8 mouse cellular contexts compared by ENCODE assay signal in genomic region chrX:17571621-17572459, GRCm38 (mm10). TPM values are rescaled to one million over a fixed set of nuclear protein-coding genes. Genes with fewer than 3 reads are reported as not detected.
DNase-seq lines count a peak whose midpoint lies in the region; ATAC-seq and TF ChIP-seq lines count a peak whose summit lies in the region.

TSS of gene Fundc1 (minus strand) at chrX:17572325.

- peak within 1 kb of the TSS; percentile 80 to 90 for H3K4me3 ChIP-seq in MEL (ENCODE audit: control insufficient read depth in 1 of 2, insufficient read depth in 1 of 2, low read depth in 2 of 2, low read length in 2 of 2)
- peak within 1 kb of the TSS; percentile 67 for H3K4me3 ChIP-seq in cerebellum, adult 2 months (replicated peaks; ENCODE audit: insufficient read depth, low read depth, low read length)
- H3K4me3 ChIP-seq in forebrain, postnatal 0 days (ENCODE audit: low read depth, low read length): peak within 1 kb of the TSS; percentile 46
- peak within 1 kb of the TSS; percentile 61 for H3K4me3 ChIP-seq in lung, embryonic 16.5 days (ENCODE audit: low read length)

- no peak for TF ChIP-seq EP300 in MEL (IDR thresholded peaks at IDR 0.05; ENCODE audit: low read depth in 1 of 2, low read length in 2 of 2)

- H3K27ac ChIP-seq in MEL (ENCODE audit: control insufficient read depth, low read depth, low read length): peak within 1 kb of the TSS; percentile 51
- peak within 1 kb of the TSS; percentile 97 for H3K27ac ChIP-seq in cerebellum, adult 2 months (ENCODE audit: insufficient read depth, low read length)
- peak within 1 kb of the TSS; percentile 92 for H3K27ac ChIP-seq in forebrain, postnatal 0 days (ENCODE audit: low read depth, low read length)
- peak within 1 kb of the TSS; percentile 88 for H3K27ac ChIP-seq in lung, embryonic 16.5 days (ENCODE audit: low read length)

- peaks cover 11% of the 10 kb centered on the region for H3K79me2 ChIP-seq in MEL (ENCODE audit: control insufficient read depth, insufficient read depth, low read length, poor library complexity)

- peak within 1 kb of the TSS; percentile 50 for H3K4me2 ChIP-seq in forebrain, postnatal 0 days (ENCODE audit: low read depth)
- H3K4me2 ChIP-seq in lung, embryonic 16.5 days (ENCODE audit: low read depth, low read length): peak within 1 kb of the TSS; percentile 44

- TF ChIP-seq POLR2A in MEL (IDR thresholded peaks at IDR 0.05; ENCODE audit: control insufficient read depth in 1 of 2, insufficient read depth in 1 of 2, low read depth in 1 of 2, low read length in 2 of 2, poor library complexity in 1 of 2): peak; percentile 35 to 59; a peak in 2 of 4 replicates
- peak; percentile 36; the same call in 1 of the 2 replicates for TF ChIP-seq POLR2A in cerebellum, adult 2 months (IDR thresholded peaks at IDR 0.05; ENCODE audit: borderline replicate concordance, insufficient read depth, low read length)

- TF ChIP-seq CTCF in MEL (IDR thresholded peaks at IDR 0.05 in 2 of 3, conservative IDR thresholded peaks at IDR 0.05 in 1 of 3; ENCODE audit: control insufficient read depth in 1 of 3, insufficient read depth in 1 of 3, low read depth in 2 of 3, low read length in 3 of 3, poor library complexity in 1 of 3, severe bottlenecking in 1 of 3): no peak
- no peak for TF ChIP-seq CTCF in cerebellum, adult 2 months (IDR thresholded peaks at IDR 0.05; ENCODE audit: borderline replicate concordance, insufficient read depth, low read depth, low read length)
- peak; percentile 40 for TF ChIP-seq CTCF in forebrain, postnatal 0 days (IDR thresholded peaks at IDR 0.05; ENCODE audit: low read depth)

- TF ChIP-seq RAD21 in MEL (IDR thresholded peaks at IDR 0.05; ENCODE audit: low read depth, low read length): no peak

- H3K36me3 ChIP-seq in MEL (ENCODE audit: control insufficient read depth in 1 of 2, insufficient read depth in 2 of 2, low read length in 2 of 2): peaks cover 0 to 13% of the 10 kb centered on the region in 2 experiments; a peak in 2 of 4 replicates
- no peaks in the 10 kb centered on the region for H3K36me3 ChIP-seq in forebrain, postnatal 0 days (ENCODE audit: insufficient read depth)
- H3K36me3 ChIP-seq in lung, embryonic 16.5 days (ENCODE audit: control insufficient read depth, insufficient read depth, low read length): no peaks in the 10 kb centered on the region

- H3K9me3 ChIP-seq in MEL (replicated peaks; ENCODE audit: insufficient read depth, low read length): no peaks in the 10 kb centered on the region
- no peaks in the 10 kb centered on the region for H3K9me3 ChIP-seq in forebrain, postnatal 0 days (ENCODE audit: low read length)
- no peaks in the 10 kb centered on the region for H3K9me3 ChIP-seq in lung, embryonic 16.5 days (ENCODE audit: control insufficient read depth, low read length)

- peak within 1 kb of the TSS; percentile 71 for H3K9ac ChIP-seq in MEL (ENCODE audit: control insufficient read depth, low read depth, low read length, poor library complexity, severe bottlenecking)
- peak within 1 kb of the TSS; percentile 65 for H3K9ac ChIP-seq in forebrain, postnatal 0 days
- peak within 1 kb of the TSS; percentile 79 for H3K9ac ChIP-seq in lung, embryonic 16.5 days (ENCODE audit: low read length)

- H3K27me3 ChIP-seq in MEL (ENCODE audit: control insufficient read depth in 1 of 2, insufficient read depth in 2 of 2, low read length in 2 of 2): no peaks in the 10 kb centered on the region
- no peaks in the 10 kb centered on the region for H3K27me3 ChIP-seq in cerebellum, adult 2 months (ENCODE audit: control insufficient read depth, insufficient read depth, low read length)
- no peaks in the 10 kb centered on the region for H3K27me3 ChIP-seq in forebrain, postnatal 0 days (ENCODE audit: insufficient read depth, low read length)
- H3K27me3 ChIP-seq in lung, embryonic 16.5 days (ENCODE audit: control insufficient read depth, insufficient read depth, low read depth, low read length): no peaks in the 10 kb centered on the region

- peak; percentile 98 for DNase-seq in MEL (ENCODE audit: low read depth, low spot score)
- peak; percentile 93 to 96 for DNase-seq in cerebellum, adult 2 months
- peak; percentile 96 for DNase-seq in forebrain, postnatal 0 days
- peak; percentile 95 for DNase-seq in heart, postnatal 4 days
- DNase-seq in layer of hippocampus, adult 9-10 months (ENCODE audit: low spot score): peak; percentile 89
- DNase-seq in ovary, postnatal 10 days (ENCODE audit: low spot score): peak; percentile 58
- peak; percentile 87 to 90 for DNase-seq in thymus, postnatal 10 days (ENCODE audit: low spot score in 2 of 2)

- 7% methylated on average over 22 of the region's 30 CpGs for WGBS in cerebellum, adult 2 months
- 14% methylated on average over 30 of the region's 30 CpGs for WGBS in forebrain, postnatal 0 days
- WGBS in lung, embryonic 16.5 days: 10% methylated on average over 30 of the region's 30 CpGs

- peak; percentile 99 for ATAC-seq in forebrain, postnatal 0 days
- peak; percentile 99 for ATAC-seq in lung, embryonic 16.5 days (ENCODE audit: low read depth)

- peaks cover 0 to 2% of the 10 kb centered on the region in 2 experiments; a peak in 2 of 4 replicates for H3K4me1 ChIP-seq in MEL (ENCODE audit: control insufficient read depth in 1 of 2, insufficient read depth in 2 of 2, low read length in 2 of 2)
- H3K4me1 ChIP-seq in cerebellum, adult 2 months (ENCODE audit: control insufficient read depth, insufficient read depth, low read length): peaks cover 4% of the 10 kb centered on the region; the same call in 1 of the 2 replicates
- H3K4me1 ChIP-seq in forebrain, postnatal 0 days (ENCODE audit: insufficient read depth): no peaks in the 10 kb centered on the region
- no peaks in the 10 kb centered on the region for H3K4me1 ChIP-seq in lung, embryonic 16.5 days (replicated peaks; ENCODE audit: control insufficient read depth, insufficient read depth, low read length)

TF ChIP-seq in MEL, 35 proteins besides CTCF, POLR2A, EP300 and RAD21 (continues in another document):
- TF ChIP-seq ZNF384 (IDR thresholded peaks at IDR 0.05; ENCODE audit: low read depth, low read length) (peak; percentile 50; the same call in 1 of the 2 replicates), CHD1 (IDR thresholded peaks at IDR 0.05; ENCODE audit: low read depth, low read length) (no peak), CHD2 (IDR thresholded peaks at IDR 0.05; ENCODE audit: low read length) (no peak), MEF2A (IDR thresholded peaks at IDR 0.05; ENCODE audit: extremely low read depth, insufficient replicate concordance, low read depth, low read length, poor library complexity, severe bottlenecking) (no peak), MYC (IDR thresholded peaks at IDR 0.05; ENCODE audit: low read depth, low read length) (no peak), ZMIZ1 (IDR thresholded peaks at IDR 0.05; ENCODE audit: low read depth, low read length) (no peak), NRF1 (IDR thresholded peaks at IDR 0.05; ENCODE audit: insufficient read depth, low read depth, low read length, poor library complexity, severe bottlenecking) (peak; percentile 90), ELF1 (IDR thresholded peaks at IDR 0.05; ENCODE audit: low read depth, low read length) (peak; percentile 75), UBTF (IDR thresholded peaks at IDR 0.05; ENCODE audit: borderline replicate concordance, insufficient read depth, low read depth, low read length) (no peak), MAX (IDR thresholded peaks at IDR 0.05; ENCODE audit: low read length) (no peak), TBP (IDR thresholded peaks at IDR 0.05; ENCODE audit: low read depth, low read length) (peak; percentile 66), BHLHE40 (IDR thresholded peaks at IDR 0.05; ENCODE audit: borderline replicate concordance, low read depth, low read length) (no peak), USF1 (IDR thresholded peaks at IDR 0.05; ENCODE audit: low read depth, low read length) (peak; percentile 43; the same call in 1 of the 2 replicates), MAZ (IDR thresholded peaks at IDR 0.05; ENCODE audit: low read depth, low read length) (peak; percentile 80), E2F4 (IDR thresholded peaks at IDR 0.05; ENCODE audit: borderline replicate concordance, low read depth, low read length) (no peak), ZKSCAN1 (IDR thresholded peaks at IDR 0.05; ENCODE audit: low read depth, low read length) (no peak), RCOR1 (IDR thresholded peaks at IDR 0.05; ENCODE audit: low read depth, low read length) (no peak), GATA1 (IDR thresholded peaks at IDR 0.05; ENCODE audit: low read depth, low read length) (no peak), MYB (IDR thresholded peaks at IDR 0.05; ENCODE audit: low read depth, low read length) (no peak), POLR2AphosphoS5 (IDR thresholded peaks at IDR 0.05; ENCODE audit: borderline replicate concordance, low read depth, low read length) (no peak), ETS1 (IDR thresholded peaks at IDR 0.05; ENCODE audit: low read depth, low read length) (peak; percentile 11; the same call in 1 of the 2 replicates), MAFK (IDR thresholded peaks at IDR 0.05; ENCODE audit: borderline replicate concordance, low read depth, low read length) (no peak), MXI1 (IDR thresholded peaks at IDR 0.05; ENCODE audit: low read depth, low read length) (no peak), SIN3A (IDR thresholded peaks at IDR 0.05; ENCODE audit: low read length) (peak; percentile 66; the same call in 1 of the 2 replicates), HCFC1 (IDR thresholded peaks at IDR 0.05; ENCODE audit: low read depth, low read length) (peak; percentile 97), ZC3H11A (IDR thresholded peaks at IDR 0.05; ENCODE audit: low read depth, low read length) (no peak), POLR2AphosphoS2 (IDR thresholded peaks at IDR 0.05; ENCODE audit: low read length) (no peak), SMC3 (IDR thresholded peaks at IDR 0.05; ENCODE audit: low read depth, low read length) (no peak), TAL1 (IDR thresholded peaks at IDR 0.05; ENCODE audit: low read length) (no peak), GABPA (IDR thresholded peaks at IDR 0.05; ENCODE audit: low read depth, low read length) (no peak), KAT2A (conservative IDR thresholded peaks at IDR 0.05; ENCODE audit: low read depth, low read length) (peak; percentile 75; the same call in 1 of the 2 replicates)

RNA-seq across cellular contexts. Expression of gene Fundc1, which starts in this region (rescaled TPM):
- 16.5 and 18.3 TPM in 2 replicates for total RNA-seq in MEL (2012; rRNA removed)
- polyA plus RNA-seq in MEL (2012; ENCODE audit: insufficient read depth in 1 of 2, insufficient read length in 2 of 2, low read depth in 1 of 2, low replicate concordance in 2 of 2, missing spikeins in 1 of 2): 10 to 100 TPM in 1 of 2 experiments, not detected in 1; 29.4 TPM
- polyA plus RNA-seq in cerebellum, adult 2 months (2012; rRNA removed): 62.2 and 66.0 TPM in 2 replicates
- total RNA-seq in forebrain, postnatal 0 days (2014; rRNA removed): 39.5 and 43.6 TPM in 2 replicates
- 43.9 and 49.4 TPM in 2 replicates for polyA plus RNA-seq in forebrain, postnatal 0 days (2015; fragmentation: Nextera tagmentation; extraction: Ambion mirVana)
- total RNA-seq in heart, postnatal 4 days (2021): 10 to 100 TPM; 24.8 to 25.0 TPM
- 70.9 and 74.8 TPM in 2 replicates for polyA plus RNA-seq in lung, embryonic 16.5 days (2015; fragmentation: Nextera tagmentation; extraction: Ambion mirVana)

Comparison
In these comparisons a context has a peak if more than half of its experiments do, and no peak if none do; other contexts are left out.
1. Peak in every context shown above with its lines: DNase-seq, ATAC-seq, H3K4me3 ChIP-seq and H3K27ac ChIP-seq.